Mouse (Mus musculus) kidney, adult 8-10 months (tissue): Measurements from ENCODE around the gene Psmb1.
"Not testable (repeated sequence)": the region's sequence is repeated elsewhere in the genome, so short reads cannot be mapped to it uniquely, and the experiment has no call there.

Source experiments
- DNase-seq, 2 experiments: peaks; one replicate each; pipeline ENCODE4 v3.0.0; 2022

The Psmb1 gene

DNA sequence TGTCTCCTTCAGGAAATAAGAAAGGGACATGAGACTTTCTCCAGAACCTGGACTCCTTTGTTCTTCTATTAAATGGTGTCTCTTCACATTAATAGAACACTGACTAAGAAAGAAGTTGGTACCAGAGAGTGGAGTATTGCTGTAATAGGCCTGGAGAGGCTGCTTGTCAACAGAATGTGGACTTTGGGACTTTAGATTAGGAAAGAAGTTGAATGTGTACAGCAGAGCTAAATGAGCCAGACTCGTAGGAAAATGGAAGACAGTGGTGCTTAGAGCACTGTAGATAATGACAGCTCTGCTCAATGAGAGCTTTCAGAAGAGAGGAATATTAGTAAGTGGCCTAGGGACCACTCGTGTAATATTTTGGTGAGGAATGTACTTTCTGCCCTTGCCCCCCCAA lies 43.0 kb downstream of the Psmb1 start:
- no peak for DNase-seq

DNA sequence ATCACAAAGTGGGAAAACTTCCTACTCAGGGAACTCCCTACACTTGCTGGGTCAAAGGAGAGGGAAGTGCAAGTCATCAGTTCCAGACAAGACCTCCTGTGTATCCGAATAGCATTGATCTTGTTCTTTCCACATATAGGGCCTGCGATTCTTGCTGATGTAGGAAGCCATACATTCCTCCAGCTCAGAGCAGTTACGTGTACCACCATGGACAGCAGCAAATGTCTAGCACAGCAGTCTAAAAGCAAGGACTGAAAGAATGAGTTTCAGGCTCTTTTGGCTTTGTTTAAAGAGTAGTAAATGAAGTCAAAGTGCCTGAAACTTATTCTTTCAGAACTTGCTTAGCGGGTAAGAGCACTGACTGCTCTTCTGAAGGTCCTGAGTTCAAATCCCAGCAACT lies 44.3 kb downstream of the Psmb1 start:
- no peak for DNase-seq

DNA sequence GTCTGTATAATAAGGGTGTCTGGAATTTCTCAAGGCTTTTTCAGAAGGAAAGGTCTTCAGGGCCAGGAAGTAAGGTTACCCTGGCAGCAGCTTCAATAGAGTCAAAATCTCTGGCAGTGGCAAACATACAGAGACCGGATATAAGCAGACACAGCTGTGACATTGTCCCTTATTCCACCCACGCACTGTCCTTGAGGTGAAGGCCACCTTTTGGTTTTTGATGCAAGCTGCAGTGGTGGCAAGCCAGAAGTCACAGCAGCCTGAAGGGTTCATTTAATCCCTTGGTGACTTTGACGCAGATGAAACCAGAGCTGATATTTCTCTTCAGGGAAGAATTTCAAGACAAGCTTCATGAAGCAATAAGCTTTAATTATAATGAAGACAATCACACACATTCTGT lies 49.9 kb downstream of the Psmb1 start:
- DNase-seq = no peak

DNA sequence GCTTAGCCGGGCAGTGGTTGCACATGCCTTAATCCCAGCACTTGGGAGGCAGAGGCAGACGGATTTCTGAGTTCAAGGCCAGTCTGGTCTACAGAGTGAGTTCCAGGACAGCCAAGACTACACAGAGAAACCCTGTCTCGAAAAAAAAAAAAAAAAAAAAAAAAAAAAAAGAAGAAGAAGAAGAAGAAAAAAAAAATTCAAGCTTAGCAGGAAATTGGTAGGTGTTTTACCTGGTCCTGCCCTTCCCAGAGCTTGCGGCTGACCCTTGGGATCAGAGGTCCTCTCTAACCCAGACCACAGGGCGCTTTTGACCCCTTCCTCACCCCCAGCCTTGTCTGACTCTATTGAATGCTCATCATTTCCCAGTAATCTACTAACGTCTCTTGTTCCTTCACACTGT lies 50.4 kb downstream of the Psmb1 start:
- not testable (repeated sequence) for DNase-seq

DNA sequence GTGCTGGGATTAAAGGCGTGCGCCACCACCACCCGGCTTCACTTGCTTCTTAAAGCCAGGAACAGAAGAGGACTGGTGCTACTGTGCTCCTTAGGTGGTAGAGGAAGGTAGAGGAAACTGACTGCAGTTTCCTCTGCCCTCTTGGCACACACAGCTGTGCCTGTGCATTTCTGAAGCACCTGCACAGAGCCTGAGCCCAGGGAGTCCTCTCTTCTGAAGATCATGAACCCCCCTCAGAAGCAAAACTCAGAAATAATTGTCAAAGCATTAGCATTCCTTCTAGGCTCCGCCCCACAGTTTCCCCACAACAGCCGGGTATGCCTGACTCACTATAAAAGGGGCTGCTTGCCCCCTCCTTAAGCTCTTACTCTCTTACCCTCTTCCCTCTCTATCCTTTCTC lies 51.7 kb downstream of the Psmb1 start:
- no peak for DNase-seq

DNA sequence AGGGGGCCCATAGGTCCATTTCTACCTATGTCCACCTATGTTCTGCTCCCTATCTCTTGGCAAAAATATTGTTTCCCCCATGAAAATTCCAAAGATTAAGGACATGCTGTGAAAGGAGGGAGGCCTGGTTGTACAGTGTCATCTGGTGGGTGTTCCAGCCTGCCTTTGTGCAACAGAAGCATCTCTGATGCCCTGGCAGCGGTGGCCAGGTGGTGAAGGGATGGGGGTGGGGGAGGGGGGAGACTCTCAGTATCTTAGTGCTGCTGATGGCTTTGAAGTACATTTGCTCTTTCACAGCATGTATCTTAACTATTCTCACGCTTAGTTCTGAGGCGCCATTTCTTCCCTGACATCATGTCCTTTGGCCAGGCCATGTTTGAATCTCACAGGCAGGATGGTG lies 54.1 kb downstream of the Psmb1 start:
- no peak for DNase-seq

DNA sequence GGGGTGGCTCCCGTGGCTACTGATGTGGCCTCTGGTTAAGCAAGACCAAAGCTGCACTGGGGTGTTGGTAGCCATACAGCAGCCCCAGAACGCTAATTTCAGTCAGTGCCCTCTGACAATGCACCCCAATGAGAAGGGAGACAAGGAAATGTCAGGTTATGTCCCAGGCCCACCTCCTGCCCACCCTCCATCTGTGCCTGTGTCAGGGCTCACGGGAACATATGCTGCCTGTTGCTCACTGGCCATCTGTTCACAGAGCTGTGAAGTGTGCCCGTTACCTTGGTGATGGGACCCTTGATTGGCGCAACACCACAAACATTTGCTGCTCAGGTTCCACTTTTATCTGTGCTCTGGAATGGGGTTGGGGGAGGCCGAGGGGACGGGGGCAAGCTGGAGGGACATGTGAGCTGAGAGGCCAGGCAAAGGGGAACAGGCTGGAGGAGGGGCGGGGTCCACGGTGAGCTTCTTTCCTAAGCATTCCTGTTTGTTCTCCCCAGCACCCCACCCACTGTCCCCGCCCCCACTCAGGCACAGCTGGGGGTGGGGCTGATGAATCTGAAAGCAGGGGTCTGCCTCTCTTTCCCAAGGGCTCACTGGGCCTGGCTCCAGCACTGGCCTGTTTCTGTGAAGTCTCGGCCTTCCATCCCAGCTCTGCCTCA lies 59.0 kb downstream of the Psmb1 start:
- no peak for DNase-seq

DNA sequence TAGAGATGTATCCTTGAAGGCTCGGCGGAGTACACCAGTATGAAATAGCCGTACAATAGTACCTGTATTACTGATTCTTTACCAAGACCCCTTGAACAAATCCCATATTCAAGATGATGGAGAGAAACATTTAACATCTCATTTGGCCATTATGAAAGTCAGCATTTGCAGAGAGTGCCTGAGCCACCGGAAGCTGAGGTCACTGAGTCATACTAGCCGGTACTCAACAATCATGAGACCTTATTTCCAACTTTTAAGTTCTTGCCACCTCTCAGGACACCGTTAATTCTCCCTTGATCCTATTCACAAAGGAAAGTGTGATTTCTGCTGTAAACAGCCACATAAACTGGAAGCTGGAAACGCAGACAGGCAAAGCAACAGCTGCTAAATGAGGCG lies 59.5 kb downstream of the Psmb1 start:
- no peak for DNase-seq

DNA sequence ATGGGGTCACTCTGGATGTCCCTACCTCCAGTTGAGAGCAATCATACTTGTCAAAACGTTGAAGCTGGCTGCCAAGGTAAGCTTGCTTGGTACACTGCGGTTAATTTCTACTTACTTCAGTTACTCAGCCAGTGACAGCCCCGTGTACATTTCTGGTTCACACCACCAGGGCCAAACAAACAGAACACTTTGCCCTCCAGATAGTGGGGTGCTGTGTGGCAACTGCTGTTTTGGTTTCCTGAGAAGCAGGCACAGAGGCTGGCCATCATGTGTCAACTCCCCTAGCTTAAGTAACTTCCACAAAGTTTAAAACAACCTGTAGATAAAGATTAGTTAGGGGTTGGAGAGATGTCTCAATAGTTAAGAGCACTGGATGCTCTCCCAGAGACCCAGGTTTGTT lies 64.8 kb downstream of the Psmb1 start:
- DNase-seq = no peak

DNA sequence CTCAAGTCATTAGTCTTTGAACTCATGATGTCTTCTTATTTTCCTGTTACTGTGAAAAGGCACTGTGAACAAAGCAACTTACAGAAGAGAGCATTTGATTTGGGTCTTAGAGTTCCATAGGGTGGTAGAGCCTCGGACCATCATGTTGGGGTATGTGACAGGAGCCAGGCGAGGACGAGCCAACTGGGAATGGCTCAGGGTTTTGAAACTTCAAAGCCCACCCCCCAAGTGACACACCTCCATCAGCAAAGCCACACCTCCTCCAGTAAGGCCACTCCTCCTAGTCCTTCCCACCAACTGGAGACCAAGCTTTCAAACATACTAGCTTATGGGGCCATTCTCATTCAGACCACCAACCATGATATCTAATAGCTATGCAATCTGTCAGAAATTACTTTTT lies 67.5 kb downstream of the Psmb1 start:
- no peak for DNase-seq

DNA sequence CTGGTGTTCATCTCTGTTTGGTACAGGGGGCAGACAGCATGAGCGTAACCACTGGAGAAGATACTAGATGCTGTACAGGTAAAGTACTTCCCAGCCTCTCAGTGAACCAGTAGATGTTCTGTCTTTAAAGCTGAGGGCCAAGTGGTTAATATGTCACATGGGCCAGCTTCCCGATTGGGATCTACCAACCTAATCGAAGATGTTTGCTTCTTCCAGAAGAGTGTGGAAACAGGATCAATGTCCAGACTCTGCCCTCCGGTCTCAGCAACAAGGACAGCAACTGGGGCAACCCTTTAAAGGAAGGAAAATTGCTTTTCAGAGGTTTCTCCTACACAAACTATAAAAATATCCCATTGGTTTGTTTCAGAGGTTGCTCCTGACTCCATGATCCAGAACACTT lies 68.0 kb downstream of the Psmb1 start:
- no peak for DNase-seq

DNA sequence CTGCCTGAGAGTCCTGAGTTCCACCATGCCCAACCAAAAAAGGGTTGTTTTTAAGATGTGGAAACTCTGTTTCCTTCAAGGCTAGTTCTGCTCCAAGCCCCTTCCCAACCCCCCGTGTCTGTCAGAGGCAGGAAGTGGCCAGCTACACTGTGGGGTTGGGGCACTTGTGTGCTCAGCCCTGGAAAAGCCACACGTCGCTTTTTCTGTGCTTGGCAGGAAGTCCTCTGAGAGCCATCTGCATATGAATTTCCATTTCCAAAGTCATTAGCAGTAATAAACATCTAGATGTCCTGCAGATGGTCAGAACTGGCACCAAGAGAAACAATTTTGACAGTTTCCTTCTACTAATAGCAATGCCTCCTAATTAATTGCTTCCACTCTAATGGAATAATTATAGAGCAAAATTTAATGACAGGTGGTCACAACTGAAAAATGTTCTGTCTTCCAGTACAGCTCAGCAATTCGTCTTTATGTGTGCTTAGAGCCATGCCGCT lies 68.5 kb downstream of the Psmb1 start:
- DNase-seq = no peak

DNA sequence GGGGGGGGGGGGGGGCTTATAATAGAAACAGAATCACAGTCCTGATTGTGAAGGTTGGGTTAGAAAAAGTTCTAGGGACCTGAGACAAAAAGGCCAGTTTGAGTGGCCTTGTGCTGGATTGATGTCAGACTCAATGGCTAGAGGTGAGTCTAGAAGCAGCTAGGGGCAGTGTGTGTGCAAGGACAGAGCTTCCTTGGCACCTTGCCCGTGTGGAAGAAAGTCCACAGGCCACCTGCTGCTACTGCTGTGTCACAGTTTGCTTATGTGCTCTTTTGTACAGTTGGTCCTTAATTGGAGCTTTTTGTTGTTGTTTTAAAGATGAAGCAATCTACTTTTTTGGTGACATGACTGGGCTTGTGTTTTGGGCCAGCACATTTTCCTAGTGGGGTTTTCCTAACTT lies 69.6 kb downstream of the Psmb1 start:
- DNase-seq = peak; percentile 44 to 59

DNA sequence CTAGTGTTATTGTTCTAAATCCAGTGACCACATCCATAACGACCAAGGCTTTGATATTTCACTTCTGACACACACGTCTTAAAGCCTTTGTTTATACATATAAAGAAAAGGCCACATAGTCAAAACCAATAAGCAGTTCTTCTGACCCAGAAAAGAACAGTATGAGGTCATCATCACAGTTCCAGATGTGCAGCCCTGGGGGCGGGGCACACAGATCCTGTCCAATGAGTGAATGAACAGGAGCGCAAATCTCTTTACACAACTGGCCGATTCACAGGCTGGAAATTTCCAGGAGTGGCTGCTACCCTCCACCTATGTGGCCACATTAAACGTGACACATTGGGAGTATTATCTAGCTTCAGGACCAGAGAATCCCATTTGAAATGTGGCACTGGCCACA lies 70.1 kb downstream of the Psmb1 start:
- no peak for DNase-seq

DNA sequence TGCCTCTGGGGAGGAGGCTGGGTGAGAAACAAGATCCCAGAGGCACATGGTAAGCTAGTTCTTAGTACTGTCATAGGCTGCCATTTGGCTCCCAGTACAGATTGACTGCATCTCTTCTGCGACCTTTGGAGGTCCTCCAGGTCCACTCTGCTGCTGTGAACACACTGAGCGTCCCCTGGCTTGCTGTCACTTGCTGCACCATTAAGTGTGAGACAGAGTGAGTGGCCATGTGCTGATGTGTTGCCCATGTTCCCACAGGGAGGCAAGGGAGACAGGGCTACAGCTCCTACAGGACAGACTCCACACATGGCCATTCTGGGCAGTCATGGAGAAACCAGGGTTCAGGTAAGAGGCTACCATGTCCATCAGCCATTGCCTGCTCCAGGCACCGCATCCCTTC lies 73.6 kb downstream of the Psmb1 start:
- DNase-seq = no peak
